Mouse (Mus musculus) cerebellum, postnatal 36 days (tissue): ENCODE data around the gene Zfp663.

Experiments used
- DNase-seq, 2 experiments: peaks; one replicate each; pipeline ENCODE4 v3.0.0; 2021 to 2022; ENCODE audit warnings: mixed read lengths in 2 of 2

Gene Zfp663

DNA sequence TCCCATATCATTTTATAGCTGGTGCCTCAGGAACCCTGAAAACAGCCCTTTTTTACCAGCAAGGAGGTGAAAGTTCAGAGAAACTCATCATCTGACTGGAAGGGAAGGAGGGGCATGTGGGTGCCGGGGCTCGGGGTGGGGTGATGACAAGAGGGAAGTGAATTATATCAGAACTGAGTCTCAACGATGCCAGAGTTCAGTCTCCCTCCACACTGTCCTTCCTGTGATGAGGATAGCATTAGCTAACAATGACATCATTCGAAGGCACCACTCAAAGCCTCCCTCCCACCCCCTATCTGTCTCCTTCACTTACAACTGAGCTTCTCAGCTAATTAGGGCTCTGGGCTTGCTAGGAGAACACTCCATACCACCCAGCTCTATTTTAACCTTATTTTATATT lies 49.0 kb downstream of the Zfp663 start:
- peak; percentile 2 for DNase-seq

DNA sequence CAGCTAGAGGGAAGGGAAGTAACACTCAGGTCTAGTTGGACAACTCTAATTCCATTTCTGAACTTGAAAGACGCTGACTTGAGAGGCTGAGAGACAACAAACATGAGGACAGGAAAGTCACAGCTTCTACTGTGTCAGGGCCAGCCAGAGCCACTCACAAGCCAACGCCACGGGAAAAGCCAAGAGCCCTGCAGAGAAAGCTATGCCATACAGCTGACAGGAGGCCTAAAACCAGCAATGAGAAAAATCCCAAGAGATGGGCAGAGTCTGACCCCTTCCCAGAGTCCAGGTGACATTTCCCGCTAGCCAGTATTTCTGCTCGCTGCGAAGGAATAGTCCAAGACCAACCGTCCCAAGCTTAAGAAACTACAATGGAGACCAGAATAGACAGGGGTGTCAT lies 49.6 kb downstream of the Zfp663 start:
- peak in 1 of 2 experiments; percentile 43 for DNase-seq

DNA sequence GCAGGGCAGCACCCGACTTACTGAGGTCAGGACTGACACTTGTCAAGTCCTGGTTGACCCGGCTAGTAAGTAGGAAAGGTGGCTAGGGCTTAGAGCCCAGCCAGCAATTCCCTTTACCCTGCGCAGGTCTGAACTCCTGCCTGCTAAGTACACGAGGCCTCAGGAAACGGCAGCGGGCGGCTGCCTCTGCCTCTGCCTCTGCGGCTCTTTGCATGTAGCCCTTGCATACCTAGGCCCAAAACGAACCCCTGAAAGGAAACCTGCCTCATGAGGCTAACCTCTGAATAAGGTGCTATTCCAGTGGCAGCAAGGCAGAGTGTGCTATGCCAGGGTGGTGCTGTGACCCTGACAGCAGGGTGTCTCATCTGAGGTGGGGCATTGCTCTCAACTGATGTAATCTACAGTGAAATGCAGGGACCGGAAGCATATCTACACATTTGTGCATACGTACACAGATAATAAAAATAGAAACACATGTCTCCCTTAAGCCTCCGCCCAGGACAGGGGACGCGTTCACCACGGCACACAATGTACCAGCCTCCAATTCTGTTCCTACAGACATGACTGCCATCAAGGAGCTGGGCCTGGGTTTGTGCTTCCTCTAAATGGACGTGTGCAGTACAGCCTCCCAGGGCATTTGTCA lies 50.8 kb downstream of the Zfp663 start:
- no peak for DNase-seq

DNA sequence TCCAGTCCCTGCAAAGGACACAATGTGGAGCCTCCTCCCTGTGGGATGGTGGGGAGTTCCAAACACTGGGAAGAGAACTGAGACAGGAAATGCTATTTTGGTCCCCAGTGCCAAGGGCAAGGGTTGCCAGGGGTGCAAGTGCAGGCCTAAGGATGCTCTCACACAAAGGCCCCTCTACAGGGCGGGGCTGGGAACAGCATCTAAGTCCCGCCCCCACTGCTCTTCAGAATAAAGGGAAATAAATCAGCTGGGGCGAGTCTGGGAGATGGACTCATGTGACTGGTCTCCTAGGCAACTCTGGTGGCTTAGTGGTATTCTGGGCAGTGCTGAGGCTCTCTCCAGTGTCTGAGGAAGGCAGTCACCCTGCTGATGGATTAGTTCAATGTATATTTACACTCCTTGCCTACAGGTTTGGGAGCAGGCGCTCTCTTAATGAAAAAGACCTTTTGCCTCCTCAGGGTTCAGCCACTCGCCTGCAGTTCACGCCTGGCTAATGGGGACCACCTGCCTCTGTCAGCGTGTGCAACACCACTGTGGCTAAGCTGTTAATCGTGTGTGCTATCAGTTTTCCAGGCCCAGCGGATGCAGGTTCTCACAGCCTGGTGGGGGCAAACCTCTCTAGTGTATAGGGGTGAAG lies 51.6 kb downstream of the Zfp663 start:
- DNase-seq = no peak

DNA sequence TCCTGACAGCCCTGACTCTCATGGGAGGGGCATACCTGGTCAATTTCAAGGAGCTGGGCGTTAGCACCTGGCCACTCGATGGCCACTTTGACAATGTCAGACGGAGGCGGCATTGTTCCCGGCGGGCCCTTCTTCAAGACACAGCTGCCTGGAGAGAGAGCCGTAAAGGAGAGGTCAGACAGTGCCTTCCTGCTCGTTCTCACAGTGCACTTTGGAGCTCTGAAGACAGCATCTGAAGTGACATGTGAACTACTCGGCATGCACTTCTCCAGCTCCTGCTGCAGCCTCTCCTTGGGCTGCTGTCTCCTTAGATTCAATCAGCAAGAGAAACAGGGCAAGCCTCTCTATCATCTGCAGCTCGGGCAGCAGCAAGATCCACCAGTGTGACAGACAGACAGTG lies 52.3 kb downstream of the Zfp663 start:
- DNase-seq = no peak

DNA sequence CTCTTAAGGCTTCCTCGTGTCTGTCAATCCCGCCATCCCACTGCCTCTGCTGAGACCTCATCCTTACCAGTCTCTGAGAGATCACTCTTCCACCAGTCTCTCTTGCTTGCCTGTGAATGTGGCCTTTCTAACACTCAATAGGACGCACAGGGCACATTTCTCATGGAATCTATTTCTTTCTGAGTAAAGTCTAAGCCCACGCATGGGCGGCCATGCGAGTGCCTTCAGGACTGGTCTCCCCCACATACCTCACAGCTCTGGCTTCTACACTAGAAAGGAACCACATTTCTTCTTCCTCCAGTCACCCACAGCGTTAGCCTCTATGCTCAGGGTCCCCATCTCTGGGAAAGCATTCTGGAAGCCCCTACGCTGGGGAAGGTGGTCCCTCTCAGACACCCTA lies 54.3 kb downstream of the Zfp663 start:
- no peak for DNase-seq

DNA sequence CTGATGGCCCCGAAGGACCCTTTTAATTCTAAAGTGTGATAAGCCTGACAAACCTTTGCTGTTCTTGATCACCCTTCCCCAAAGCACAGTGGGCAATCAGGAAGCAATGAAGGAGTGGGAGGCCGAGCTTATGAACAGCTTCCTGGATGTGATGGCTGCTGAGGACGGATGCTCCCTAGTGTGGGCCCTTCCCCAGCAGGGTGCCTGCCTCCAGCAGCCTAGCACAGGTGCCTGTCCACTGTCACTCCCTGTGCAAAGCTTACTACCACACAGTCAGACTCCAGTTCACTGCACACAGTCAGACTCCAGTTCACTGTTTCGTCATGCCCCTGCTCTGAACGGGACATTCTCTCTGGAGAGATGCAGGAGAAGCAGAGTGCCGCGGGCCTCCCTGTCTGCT lies 56.1 kb downstream of the Zfp663 start:
- no peak for DNase-seq

DNA sequence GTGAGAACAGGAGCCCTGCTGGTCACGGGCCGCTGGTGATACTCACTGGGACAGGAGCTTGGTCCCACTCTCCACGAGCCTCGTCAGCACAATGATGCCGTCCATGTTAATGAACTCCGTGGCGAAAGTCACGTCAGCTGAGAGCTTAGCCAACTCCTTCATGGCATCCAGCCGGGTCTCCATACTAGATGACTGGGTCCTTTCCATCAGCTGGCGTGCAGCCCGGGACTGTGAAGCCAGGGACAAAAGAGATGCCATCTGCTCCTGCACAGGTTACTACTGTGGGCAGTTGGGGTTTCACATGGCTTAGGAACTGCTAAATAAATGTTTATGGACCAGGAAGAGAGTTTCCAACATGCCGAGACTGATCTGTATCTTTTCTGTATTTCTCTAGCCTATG lies 57.0 kb downstream of the Zfp663 start:
- peak; percentile 99 to 100 for DNase-seq

DNA sequence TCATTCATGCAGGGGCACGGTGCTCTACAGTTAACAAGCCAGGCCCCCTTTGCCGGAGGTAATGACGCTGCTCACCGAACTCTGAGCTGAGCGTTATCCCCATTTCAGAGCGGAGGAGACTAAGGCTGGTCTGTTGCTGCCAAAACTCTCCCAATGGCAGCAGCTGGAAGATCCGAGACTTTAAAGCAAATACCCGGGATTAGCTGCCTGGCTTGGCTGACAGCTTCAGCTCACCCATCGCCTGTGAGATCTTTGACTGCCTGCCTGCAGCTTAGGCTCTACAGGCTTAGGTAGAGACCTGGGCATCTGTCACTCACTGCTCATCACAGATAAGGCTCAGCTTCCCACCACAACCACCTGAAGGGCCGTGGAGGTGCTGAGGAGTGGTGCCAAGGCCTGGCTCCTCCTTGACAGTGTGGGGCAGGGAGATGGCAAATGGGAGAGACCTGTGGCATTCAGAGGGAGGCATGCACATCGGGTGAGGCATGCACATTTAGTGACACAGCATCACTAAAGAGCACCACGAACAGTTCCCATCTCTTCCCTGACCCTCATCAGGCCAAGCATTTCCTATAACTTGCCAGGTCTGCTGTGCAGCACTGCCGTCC lies 57.6 kb downstream of the Zfp663 start:
- peak in 1 of 2 experiments; percentile 47 for DNase-seq

DNA sequence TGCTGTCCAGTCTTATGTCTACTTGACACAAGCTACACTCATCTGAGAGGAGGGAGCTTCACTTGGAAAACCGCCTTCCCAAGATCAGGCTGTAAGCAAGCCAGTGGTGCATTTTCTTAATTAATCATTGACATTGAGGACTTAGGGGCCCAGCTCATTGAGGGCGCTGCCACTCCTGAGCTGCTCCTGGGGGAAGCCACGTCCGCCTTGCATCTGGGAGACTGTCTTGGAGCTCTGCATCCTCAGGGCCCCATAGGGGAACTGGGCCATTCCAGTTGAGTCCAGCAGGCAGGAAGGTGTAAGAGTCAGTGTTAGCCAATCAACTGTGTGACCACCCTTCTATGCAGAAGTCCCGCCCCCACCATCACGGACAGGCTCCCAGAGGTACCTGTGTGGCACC lies 60.7 kb downstream of the Zfp663 start:
- DNase-seq = no peak

DNA sequence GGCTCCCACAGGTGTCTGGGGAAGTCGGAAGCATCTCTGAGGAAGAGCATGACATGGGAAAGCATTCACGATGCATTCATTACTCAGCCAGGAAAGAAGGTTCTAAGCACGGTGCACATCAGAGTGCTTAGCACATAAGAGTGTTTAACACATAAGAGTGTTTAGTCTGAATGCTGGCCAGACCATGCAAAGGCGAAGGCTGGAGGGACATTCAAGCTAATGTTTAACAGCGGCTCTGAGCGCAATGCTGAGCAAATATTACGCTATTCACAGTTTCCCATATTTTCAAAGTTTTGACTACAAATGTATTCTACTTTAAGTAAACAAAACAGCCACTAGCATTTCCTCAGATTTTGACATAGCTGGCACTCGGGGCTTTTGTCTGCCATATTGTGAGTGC lies 63.1 kb downstream of the Zfp663 start:
- no peak for DNase-seq

DNA sequence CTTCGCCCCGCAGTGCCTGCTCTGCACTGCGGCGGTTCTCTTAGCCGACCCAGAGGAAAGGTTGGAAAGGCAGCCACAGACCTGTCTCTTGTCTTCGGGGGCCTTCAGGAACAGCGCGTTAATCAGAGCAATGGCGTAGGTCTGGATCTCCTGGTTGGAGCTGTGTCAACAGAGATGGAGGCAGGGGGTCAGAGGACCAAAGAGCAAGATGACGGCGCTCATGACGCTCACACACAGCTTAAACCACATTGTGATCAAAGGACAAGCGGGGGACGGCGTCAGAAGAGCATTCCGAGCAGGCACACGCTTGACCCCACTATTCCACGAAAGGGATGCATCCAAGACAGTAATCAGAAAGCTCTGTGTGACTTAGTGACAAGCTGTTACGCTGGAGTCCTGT lies 63.7 kb downstream of the Zfp663 start:
- no peak for DNase-seq

DNA sequence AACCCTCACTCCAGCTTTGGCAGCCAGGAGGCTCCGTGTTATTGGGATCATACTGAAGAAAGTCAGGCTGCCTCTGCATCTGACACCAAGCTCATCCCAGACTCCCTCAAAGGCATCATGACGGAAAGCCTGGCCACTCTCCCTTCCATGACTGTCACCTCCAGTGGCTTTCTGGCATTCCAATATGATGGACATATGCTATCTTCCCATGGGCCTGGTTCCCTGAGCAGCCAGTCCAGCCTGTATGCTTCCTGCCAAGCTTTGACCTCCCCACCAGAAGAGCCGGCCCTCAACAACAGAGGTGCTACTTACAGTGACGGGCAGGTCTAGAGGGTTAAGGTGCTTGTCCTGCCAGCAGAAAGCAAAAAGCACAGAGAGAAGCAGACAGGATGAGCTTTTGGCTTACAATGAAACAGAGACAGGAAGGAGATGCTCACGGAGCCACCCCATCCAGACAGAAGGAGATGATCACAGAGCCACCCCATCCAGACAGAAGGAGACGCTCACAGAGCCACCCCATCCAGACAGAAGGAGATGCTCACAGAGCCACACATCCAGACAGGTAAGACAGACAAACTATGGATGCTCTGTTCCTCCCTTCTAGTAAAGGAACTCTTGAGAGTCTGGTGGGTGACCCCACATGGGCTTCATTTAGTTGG lies 65.0 kb downstream of the Zfp663 start:
- peak; percentile 61 to 64 for DNase-seq

DNA sequence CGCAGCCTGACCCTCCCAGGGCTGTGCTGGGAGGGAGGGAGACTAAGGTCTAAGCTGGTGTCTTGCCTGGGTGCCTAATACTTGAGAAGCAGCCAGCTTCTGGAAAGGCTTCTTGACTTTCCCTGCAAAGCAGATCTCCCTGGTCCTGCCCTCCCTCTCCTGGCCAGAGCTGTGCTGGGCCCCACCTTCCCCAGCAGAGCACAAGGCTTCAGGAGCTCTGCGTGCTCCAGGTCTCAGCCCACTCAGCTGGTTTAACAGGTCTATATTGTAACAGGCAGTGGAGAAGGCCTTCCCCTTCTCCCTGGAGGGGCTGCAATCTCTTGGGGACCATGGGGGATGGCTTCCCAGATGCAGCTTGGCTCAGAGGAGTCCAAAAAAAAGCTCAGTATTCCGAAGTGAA lies 67.1 kb downstream of the Zfp663 start:
- no peak for DNase-seq
